Mouse (Mus musculus) bone marrow macrophage, adult 2 months (primary cell): ENCODE results near the gene Cep78.

Source experiments
- CTCF ChIP-seq: IDR thresholded peaks from 2 replicates; pipeline ENCODE4 v1.5.1; 2012; ENCODE audit warnings: low read depth, mild to moderate bottlenecking, low read length, moderate library complexity
- POLR2A ChIP-seq: IDR thresholded peaks from 2 replicates; pipeline ENCODE4 v1.6.1; 2012; ENCODE audit warnings: mild to moderate bottlenecking, low read depth, low read length, borderline replicate concordance

DNA sequence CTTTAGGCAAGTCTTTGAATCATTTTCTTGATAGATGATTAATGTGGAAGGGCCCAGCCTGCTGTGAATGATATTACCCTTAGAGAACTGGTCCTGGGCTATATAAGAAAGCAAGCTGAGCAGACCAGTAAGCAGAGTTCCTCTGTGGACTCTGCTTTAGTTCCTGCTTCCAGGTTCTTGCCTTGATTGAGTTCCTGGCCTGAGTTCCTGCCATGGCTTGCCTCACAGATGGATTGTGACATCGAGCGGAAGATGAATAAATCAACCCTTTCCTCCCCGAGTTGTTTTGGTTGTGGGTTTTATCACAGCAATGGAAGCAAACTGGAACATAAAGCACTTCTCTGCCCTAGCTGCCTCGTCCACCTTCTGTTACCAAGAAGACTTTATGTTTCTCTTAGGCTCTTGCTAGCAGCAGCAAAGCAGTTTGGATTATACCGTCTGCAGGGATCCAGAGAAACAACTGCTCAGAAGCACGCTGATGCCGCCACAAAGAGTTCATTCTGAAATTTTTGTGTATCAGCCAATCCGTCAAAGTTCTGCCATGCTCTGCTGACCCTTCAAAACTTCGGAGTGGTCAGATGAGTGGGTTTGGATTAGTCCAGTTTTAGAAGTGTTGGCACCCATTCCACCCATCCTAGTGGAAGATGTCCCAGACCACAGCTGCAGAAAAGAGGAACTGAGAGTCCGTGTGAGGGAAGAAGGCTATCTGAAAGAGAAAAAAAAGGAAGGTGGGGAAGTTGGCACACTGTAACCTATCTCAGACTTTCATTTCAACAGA, 30.6 kb upstream of the Cep78 start:
- TF ChIP-seq CTCF (no peak), POLR2A (no peak)
